In genomic region chr7:144427460-144427859, GRCm38 (mm10) we compare ENCODE assay signal across 15 mouse cellular contexts. TPM values are rescaled to one million over a fixed set of nuclear protein-coding genes. Genes with fewer than 3 reads are reported as not detected.
DNase-seq lines count a peak whose midpoint lies in the region; ATAC-seq and TF ChIP-seq lines count a peak whose summit lies in the region.
"Had no signal": no experiment of that assay in that cellular context is flagged by ENCODE, and none has a peak within 500 bp of the region (broad histone marks: within the 10 kb centered on the region; RNA-seq: fewer than 3 reads in every experiment).

No protein-coding gene starts in this region.

- no peaks in the 10 kb centered on the region for H3K4me1 ChIP-seq in intestine, postnatal 0 days (replicated peaks; ENCODE audit: control insufficient read depth, insufficient read depth, low read length)
- no peaks in the 10 kb centered on the region for H3K4me1 ChIP-seq in intestine, embryonic 15.5 days (replicated peaks)
- no peaks in the 10 kb centered on the region for H3K4me1 ChIP-seq in spleen, adult 2 months (ENCODE audit: control insufficient read depth, insufficient read depth, insufficient read length)
- H3K4me1 ChIP-seq in bone marrow, adult 2 months (ENCODE audit: control insufficient read depth, insufficient read depth, low read length), result no peaks in the 10 kb centered on the region
- H3K4me1 ChIP-seq in small intestine, adult 2 months (ENCODE audit: control insufficient read depth, insufficient read depth, insufficient read length, low read length), result no peaks in the 10 kb centered on the region
- H3K4me1 ChIP-seq in forebrain, embryonic 13.5 days, result no peaks in the 10 kb centered on the region

- no peak overlapping the region for H3K27ac ChIP-seq in intestine, postnatal 0 days (ENCODE audit: low read depth, low read length)
- H3K27ac ChIP-seq in intestine, embryonic 15.5 days, result no peak overlapping the region
- no peak overlapping the region for H3K27ac ChIP-seq in spleen, adult 2 months (ENCODE audit: insufficient read depth, low read length)
- no peak overlapping the region for H3K27ac ChIP-seq in bone marrow, adult 2 months (ENCODE audit: control insufficient read depth, insufficient read depth, low read depth, low read length, poor library complexity)
- H3K27ac ChIP-seq in small intestine, adult 2 months (ENCODE audit: insufficient read depth, low read depth, low read length), result no peak overlapping the region
- H3K27ac ChIP-seq in forebrain, embryonic 13.5 days, result no peak overlapping the region
- H3K27ac ChIP-seq: embryonic facial prominence, embryonic 10.5 days; forebrain, embryonic 15.5 days; hindbrain, embryonic 15.5 days had no signal

- no peak overlapping the region for H3K4me3 ChIP-seq in intestine, postnatal 0 days (ENCODE audit: low read depth, low read length)
- no peak overlapping the region for H3K4me3 ChIP-seq in intestine, embryonic 15.5 days (replicated peaks)
- no peak overlapping the region for H3K4me3 ChIP-seq in spleen, adult 2 months (ENCODE audit: extremely low read depth, insufficient read depth, insufficient read length)
- no peak overlapping the region for H3K4me3 ChIP-seq in bone marrow, adult 2 months (replicated peaks; ENCODE audit: control insufficient read depth, low read depth, low read length)
- no peak overlapping the region for H3K4me3 ChIP-seq in small intestine, adult 2 months (ENCODE audit: low read depth, low read length)
- H3K4me3 ChIP-seq in forebrain, embryonic 13.5 days, result no peak overlapping the region
- H3K4me3 ChIP-seq: embryonic facial prominence, embryonic 10.5 days; forebrain, embryonic 15.5 days; hindbrain, embryonic 15.5 days had no signal

- H3K4me2 ChIP-seq in intestine, postnatal 0 days (replicated peaks; ENCODE audit: low read depth), result no peak overlapping the region
- no peak overlapping the region for H3K4me2 ChIP-seq in intestine, embryonic 15.5 days (replicated peaks)
- no peak overlapping the region for H3K4me2 ChIP-seq in forebrain, embryonic 13.5 days
- H3K4me2 ChIP-seq: forebrain, embryonic 15.5 days; hindbrain, embryonic 15.5 days had no signal

- TF ChIP-seq POLR2A in spleen, adult 2 months (IDR thresholded peaks at IDR 0.05; ENCODE audit: low read depth, low read length), result no peak
- TF ChIP-seq POLR2A in bone marrow, adult 2 months (IDR thresholded peaks at IDR 0.05; ENCODE audit: borderline replicate concordance, control insufficient read depth, low read depth, low read length), result no peak
- no peak for TF ChIP-seq POLR2A in small intestine, adult 2 months (IDR thresholded peaks at IDR 0.05; ENCODE audit: low read depth, low read length)

- DNase-seq in spleen, adult 2 months (ENCODE audit: low read depth in 1 of 2, low spot score in 2 of 2), result no peak
- no peak for DNase-seq in spleen, postnatal 14 days (ENCODE audit: low spot score in 2 of 2)
- DNase-seq in heart, adult 8-10 months (ENCODE audit: low spot score), result no peak
- DNase-seq: cerebellum, adult 11 months; kidney, postnatal 14 days; right cerebral cortex, postnatal 4 days; thymus, postnatal 25 days had no signal

- no peak for ATAC-seq in intestine, postnatal 0 days
- ATAC-seq in intestine, embryonic 15.5 days, result no peak
- no peak for ATAC-seq in forebrain, embryonic 13.5 days

- H3K27me3 ChIP-seq in intestine, postnatal 0 days (replicated peaks; ENCODE audit: control insufficient read depth, insufficient read depth, low read length), result no peaks in the 10 kb centered on the region
- H3K27me3 ChIP-seq in intestine, embryonic 15.5 days (replicated peaks), result no peaks in the 10 kb centered on the region
- no peaks in the 10 kb centered on the region for H3K27me3 ChIP-seq in spleen, adult 2 months (ENCODE audit: control insufficient read depth, insufficient read depth, low read length)
- no peaks in the 10 kb centered on the region for H3K27me3 ChIP-seq in small intestine, adult 2 months (ENCODE audit: control insufficient read depth, insufficient read depth, low read length)
- 0 out of 2 replicates have a peak, but pooled peaks cover 3% of the 10 kb centered on the region for H3K27me3 ChIP-seq in forebrain, embryonic 13.5 days
- H3K27me3 ChIP-seq: forebrain, embryonic 15.5 days; hindbrain, embryonic 15.5 days had no signal

- no peaks in the 10 kb centered on the region for H3K36me3 ChIP-seq in intestine, postnatal 0 days (ENCODE audit: control insufficient read depth, insufficient read depth)
- H3K36me3 ChIP-seq in intestine, embryonic 15.5 days, result no peaks in the 10 kb centered on the region
- H3K36me3 ChIP-seq in spleen, adult 2 months (ENCODE audit: control insufficient read depth, insufficient read depth, low read length), result no peaks in the 10 kb centered on the region
- H3K36me3 ChIP-seq in small intestine, adult 2 months (ENCODE audit: control insufficient read depth, insufficient read depth, low read length), result no peaks in the 10 kb centered on the region
- H3K36me3 ChIP-seq in forebrain, embryonic 13.5 days (ENCODE audit: poor library complexity, severe bottlenecking), result no peaks in the 10 kb centered on the region
- H3K36me3 ChIP-seq: embryonic facial prominence, embryonic 10.5 days; forebrain, embryonic 15.5 days; hindbrain, embryonic 15.5 days had no signal

- TF ChIP-seq CTCF in intestine, postnatal 0 days (IDR thresholded peaks at IDR 0.05; ENCODE audit: low read depth), result peak; percentile 64
- TF ChIP-seq CTCF in spleen, adult 2 months (IDR thresholded peaks at IDR 0.05; ENCODE audit: extremely low read depth, insufficient read depth, insufficient read length, insufficient replicate concordance), result peak; percentile 3; the same call in 1 of the 2 replicates
- peak; percentile 51 for TF ChIP-seq CTCF in bone marrow, adult 2 months (IDR thresholded peaks at IDR 0.05; ENCODE audit: control insufficient read depth, insufficient read depth, low read length)
- TF ChIP-seq CTCF in small intestine, adult 2 months (IDR thresholded peaks at IDR 0.05; ENCODE audit: extremely low read depth, insufficient read length, insufficient replicate concordance, low read depth, low read length), result peak; percentile 48; the same call in 1 of the 2 replicates

- no peak overlapping the region for H3K9ac ChIP-seq in intestine, postnatal 0 days (ENCODE audit: low read depth, low read length)
- no peak overlapping the region for H3K9ac ChIP-seq in intestine, embryonic 15.5 days
- H3K9ac ChIP-seq in forebrain, embryonic 13.5 days, result no peak overlapping the region
- H3K9ac ChIP-seq: forebrain, embryonic 15.5 days; hindbrain, embryonic 15.5 days had no signal

- no peaks in the 10 kb centered on the region for H3K9me3 ChIP-seq in intestine, postnatal 0 days (ENCODE audit: control insufficient read depth)
- no peaks in the 10 kb centered on the region for H3K9me3 ChIP-seq in intestine, embryonic 15.5 days
- H3K9me3 ChIP-seq in forebrain, embryonic 13.5 days (replicated peaks), result no peaks in the 10 kb centered on the region
- H3K9me3 ChIP-seq: embryonic facial prominence, embryonic 10.5 days; forebrain, embryonic 15.5 days; hindbrain, embryonic 15.5 days had no signal

- 92% methylated on average over 3 of the region's 3 CpGs for WGBS in intestine, postnatal 0 days
- 79% methylated on average over 3 of the region's 3 CpGs for WGBS in intestine, embryonic 15.5 days
- 85% methylated on average over 3 of the region's 3 CpGs for WGBS in spleen, adult 2 months
- 68% methylated on average over 3 of the region's 3 CpGs for WGBS in bone marrow, adult 2 months
- 78% methylated on average over 3 of the region's 3 CpGs for WGBS in small intestine, adult 2 months
- 90% methylated on average over 3 of the region's 3 CpGs for WGBS in forebrain, embryonic 13.5 days

RNA-seq across cellular contexts. Expression of gene Cttn, which starts 43.3 kb away (rescaled TPM):
- polyA plus RNA-seq in intestine, postnatal 0 days (2015; fragmentation: Nextera tagmentation; extraction: Ambion mirVana), result 123 and 146 TPM in 2 replicates
- 139 and 146 TPM in 2 replicates for polyA plus RNA-seq in intestine, embryonic 15.5 days (2015; fragmentation: Nextera tagmentation; extraction: Ambion mirVana)
- polyA plus RNA-seq in spleen, adult 2 months (2012; rRNA removed), result 13.7 and 14.2 TPM in 2 replicates
- polyA plus RNA-seq in bone marrow, adult 2 months (2011; ENCODE audit: insufficient read depth, insufficient read length, low replicate concordance, missing spikeins), result 25.3 and 37.5 TPM in 2 replicates
- 54.3 and 127 TPM in 2 replicates for polyA plus RNA-seq in small intestine, adult 2 months (2012; rRNA removed)
- total RNA-seq in heart, adult 8-10 months (2022), result 10 to 100 TPM; 28.8 to 39.1 (median 30.8) TPM
- polyA plus RNA-seq in forebrain, embryonic 13.5 days (2015; fragmentation: Nextera tagmentation; extraction: Ambion mirVana), result 168 and 179 TPM in 2 replicates

Comparison
In these comparisons a context has a peak if more than half of its experiments do, and no peak if none do; other contexts are left out.
1. CTCF ChIP-seq: peak in every context shown above with its lines; median percentile 64 in intestine, postnatal 0 days; 51 in bone marrow, adult 2 months; 48 in small intestine, adult 2 months; 3 in spleen, adult 2 months.